Comparison of ENCODE assay signal across 20 mouse cellular contexts in genomic region chr19:5370932-5371331, GRCm38 (mm10). TPM values are rescaled to one million over a fixed set of nuclear protein-coding genes. Genes with fewer than 3 reads are reported as not detected.
A peak's percentile ranks its signal among the peaks of the same experiment; 100 is the strongest.
DNase-seq lines count a peak whose midpoint lies in the region; ATAC-seq and TF ChIP-seq lines count a peak whose summit lies in the region.
"Had no signal": no experiment of that assay in that cellular context is flagged by ENCODE, and none has a peak within 500 bp of the region (broad histone marks: within the 10 kb centered on the region; RNA-seq: fewer than 3 reads in every experiment).

No protein-coding gene starts in this region.

- peak; percentile 40 for TF ChIP-seq CTCF in liver, postnatal 0 days (IDR thresholded peaks at IDR 0.05; ENCODE audit: low read depth)
- TF ChIP-seq CTCF in MEL (IDR thresholded peaks at IDR 0.05 in 2 of 3, conservative IDR thresholded peaks at IDR 0.05 in 1 of 3; ENCODE audit: control insufficient read depth in 1 of 3, insufficient read depth in 1 of 3, low read depth in 2 of 3, low read length in 3 of 3, poor library complexity in 1 of 3, severe bottlenecking in 1 of 3) = peak; percentile 12 to 26 (median 25); a peak in 4 of 6 replicates

- H3K79me2 ChIP-seq in MEL (ENCODE audit: control insufficient read depth, insufficient read depth, low read length, poor library complexity) = peaks cover 24% of the 10 kb centered on the region

- TF ChIP-seq POLR2A in MEL (IDR thresholded peaks at IDR 0.05; ENCODE audit: control insufficient read depth in 1 of 2, insufficient read depth in 1 of 2, low read depth in 1 of 2, low read length in 2 of 2, poor library complexity in 1 of 2) = no peak

- H3K27me3 ChIP-seq in hindbrain, embryonic 11.5 days (ENCODE audit: control insufficient read depth, insufficient read depth, low read length) = no peaks in the 10 kb centered on the region
- H3K27me3 ChIP-seq in hindbrain, embryonic 10.5 days (ENCODE audit: insufficient read depth, poor library complexity, severe bottlenecking) = no peaks in the 10 kb centered on the region
- H3K27me3 ChIP-seq in liver, postnatal 0 days (ENCODE audit: insufficient read depth, low read length) = no peaks in the 10 kb centered on the region
- H3K27me3 ChIP-seq in liver, embryonic 12.5 days (replicated peaks) = no peaks in the 10 kb centered on the region
- H3K27me3 ChIP-seq in MEL (ENCODE audit: control insufficient read depth in 1 of 2, insufficient read depth in 2 of 2, low read length in 2 of 2) = no peaks in the 10 kb centered on the region
- H3K27me3 ChIP-seq: forebrain, embryonic 13.5 days; heart, embryonic 12.5 days; limb, embryonic 13.5 days had no signal

- H3K4me3 ChIP-seq in hindbrain, embryonic 11.5 days (ENCODE audit: low read depth, low read length) = no peak overlapping the region
- no peak overlapping the region for H3K4me3 ChIP-seq in hindbrain, embryonic 10.5 days
- no peak overlapping the region for H3K4me3 ChIP-seq in liver, postnatal 0 days (ENCODE audit: low read depth, low read length)
- no peak overlapping the region for H3K4me3 ChIP-seq in liver, embryonic 12.5 days
- no peak overlapping the region for H3K4me3 ChIP-seq in MEL (ENCODE audit: control insufficient read depth in 1 of 2, insufficient read depth in 1 of 2, low read depth in 2 of 2, low read length in 2 of 2)
- H3K4me3 ChIP-seq: forebrain, embryonic 13.5 days; heart, embryonic 12.5 days; limb, embryonic 13.5 days had no signal

- H3K4me2 ChIP-seq in hindbrain, embryonic 11.5 days (replicated peaks; ENCODE audit: low read depth, low read length) = no peak overlapping the region
- no peak overlapping the region for H3K4me2 ChIP-seq in liver, postnatal 0 days (ENCODE audit: low read depth, low read length)
- no peak overlapping the region for H3K4me2 ChIP-seq in liver, embryonic 12.5 days
- H3K4me2 ChIP-seq: forebrain, embryonic 13.5 days; heart, embryonic 12.5 days; limb, embryonic 13.5 days had no signal

- WGBS in hindbrain, embryonic 11.5 days = 88% methylated on average over 3 of the region's 3 CpGs
- 87% methylated on average over 3 of the region's 3 CpGs for WGBS in hindbrain, embryonic 10.5 days
- 91% methylated on average over 3 of the region's 3 CpGs for WGBS in liver, postnatal 0 days (ENCODE audit: insufficient replicate concordance)
- WGBS in liver, embryonic 12.5 days (ENCODE audit: insufficient replicate concordance) = 79% methylated on average over 3 of the region's 3 CpGs

- no peak for TF ChIP-seq EP300 in liver, postnatal 0 days (IDR thresholded peaks at IDR 0.05; ENCODE audit: low read depth)
- no peak for TF ChIP-seq EP300 in MEL (IDR thresholded peaks at IDR 0.05; ENCODE audit: low read depth in 1 of 2, low read length in 2 of 2)

- no peaks in the 10 kb centered on the region for H3K9me3 ChIP-seq in hindbrain, embryonic 11.5 days (ENCODE audit: control insufficient read depth, low read length)
- H3K9me3 ChIP-seq in hindbrain, embryonic 10.5 days = 0 out of 2 replicates have a peak, but pooled peaks cover 2% of the 10 kb centered on the region
- no peaks in the 10 kb centered on the region for H3K9me3 ChIP-seq in liver, postnatal 0 days (ENCODE audit: low read length)
- H3K9me3 ChIP-seq in liver, embryonic 12.5 days (replicated peaks) = no peaks in the 10 kb centered on the region
- H3K9me3 ChIP-seq in MEL (replicated peaks; ENCODE audit: insufficient read depth, low read length) = no peaks in the 10 kb centered on the region
- H3K9me3 ChIP-seq: forebrain, embryonic 13.5 days; heart, embryonic 12.5 days; limb, embryonic 13.5 days had no signal

- no peak overlapping the region for H3K27ac ChIP-seq in hindbrain, embryonic 11.5 days (ENCODE audit: low read depth, low read length)
- H3K27ac ChIP-seq in hindbrain, embryonic 10.5 days = no peak overlapping the region
- H3K27ac ChIP-seq in liver, postnatal 0 days (ENCODE audit: low read depth) = no peak overlapping the region
- H3K27ac ChIP-seq in liver, embryonic 12.5 days = no peak overlapping the region
- H3K27ac ChIP-seq in MEL (ENCODE audit: control insufficient read depth, low read depth, low read length) = no peak overlapping the region
- H3K27ac ChIP-seq: forebrain, embryonic 13.5 days; limb, embryonic 13.5 days had no signal

- peaks cover 6% of the 10 kb centered on the region; the same call in 1 of the 2 replicates for H3K36me3 ChIP-seq in hindbrain, embryonic 11.5 days (ENCODE audit: control insufficient read depth, insufficient read depth, low read length)
- H3K36me3 ChIP-seq in hindbrain, embryonic 10.5 days = peaks cover 75% of the 10 kb centered on the region
- H3K36me3 ChIP-seq in liver, postnatal 0 days (replicated peaks; ENCODE audit: insufficient read depth, low read length) = peaks cover 40% of the 10 kb centered on the region
- peaks cover 56% of the 10 kb centered on the region for H3K36me3 ChIP-seq in liver, embryonic 12.5 days
- H3K36me3 ChIP-seq in MEL (ENCODE audit: control insufficient read depth in 1 of 2, insufficient read depth in 2 of 2, low read length in 2 of 2) = peaks cover 0 to 9% of the 10 kb centered on the region in 2 experiments; a peak in 2 of 4 replicates

- H3K4me1 ChIP-seq in hindbrain, embryonic 11.5 days (replicated peaks; ENCODE audit: control insufficient read depth, insufficient read depth, low read length) = peaks cover 4% of the 10 kb centered on the region; the same call in 1 of the 2 replicates
- peaks cover 16% of the 10 kb centered on the region for H3K4me1 ChIP-seq in hindbrain, embryonic 10.5 days (replicated peaks)
- H3K4me1 ChIP-seq in liver, postnatal 0 days (ENCODE audit: insufficient read depth) = peaks cover 11% of the 10 kb centered on the region
- H3K4me1 ChIP-seq in liver, embryonic 12.5 days = peaks cover 20% of the 10 kb centered on the region
- peaks cover 0 to 12% of the 10 kb centered on the region in 2 experiments; a peak in 2 of 4 replicates for H3K4me1 ChIP-seq in MEL (ENCODE audit: control insufficient read depth in 1 of 2, insufficient read depth in 2 of 2, low read length in 2 of 2)

- DNase-seq in hindbrain, embryonic 11.5 days (ENCODE audit: low spot score) = peak; percentile 11
- DNase-seq in hindbrain, embryonic 10.5 days (ENCODE audit: low spot score) = no peak
- no peak for DNase-seq in liver, postnatal 0 days
- DNase-seq in MEL (ENCODE audit: low read depth, low spot score) = no peak
- peak; percentile 41 for DNase-seq in retina, embryonic 14.5 days (ENCODE audit: low spot score)
- no peak for DNase-seq in gastrocnemius, postnatal 4 days (ENCODE audit: low spot score in 2 of 2)
- no peak for DNase-seq in gastrocnemius, postnatal 25 days
- DNase-seq: cerebellum, adult 8-10 months; kidney, adult 2 months; kidney, postnatal 25 days; layer of hippocampus, adult 9-11 months; lung, postnatal 4 days; right cerebral cortex, adult 18-20 months; thymus, postnatal 36 days had no signal

- ATAC-seq in hindbrain, embryonic 11.5 days (ENCODE audit: low FRiP score) = no peak
- ATAC-seq in liver, postnatal 0 days = no peak
- no peak for ATAC-seq in liver, embryonic 12.5 days
- ATAC-seq: forebrain, embryonic 13.5 days had no signal

- no peak; the same call in 1 of the 2 replicates for TF ChIP-seq RAD21 in MEL (IDR thresholded peaks at IDR 0.05; ENCODE audit: low read depth, low read length)

- no peak overlapping the region for H3K9ac ChIP-seq in hindbrain, embryonic 11.5 days (ENCODE audit: low read depth, low read length)
- no peak overlapping the region for H3K9ac ChIP-seq in liver, postnatal 0 days (replicated peaks)
- H3K9ac ChIP-seq in liver, embryonic 12.5 days = no peak overlapping the region
- H3K9ac ChIP-seq in MEL (ENCODE audit: control insufficient read depth, low read depth, low read length, poor library complexity, severe bottlenecking) = no peak overlapping the region
- H3K9ac ChIP-seq: forebrain, embryonic 13.5 days; heart, embryonic 12.5 days; limb, embryonic 13.5 days had no signal

RNA-seq across cellular contexts. Expression of gene Banf1, which starts 4.0 kb away (rescaled TPM):
- 392 and 442 TPM in 2 replicates for polyA plus RNA-seq in hindbrain, embryonic 11.5 days (2014; fragmentation: Nextera tagmentation; extraction: Ambion mirVana)
- polyA plus RNA-seq in hindbrain, embryonic 10.5 days (2016; fragmentation: Nextera tagmentation; extraction: Ambion mirVana) = 539 and 565 TPM in 2 replicates
- polyA plus RNA-seq in liver, postnatal 0 days (2015; fragmentation: Nextera tagmentation; extraction: Ambion mirVana) = 158 and 164 TPM in 2 replicates
- 365 and 372 TPM in 2 replicates for polyA plus RNA-seq in liver, embryonic 12.5 days (2016; fragmentation: Nextera tagmentation; extraction: Ambion mirVana)
- total RNA-seq in MEL (2012; rRNA removed) = 207 and 211 TPM in 2 replicates
- polyA plus RNA-seq in MEL (2012; ENCODE audit: insufficient read depth in 1 of 2, insufficient read length in 2 of 2, low read depth in 1 of 2, low replicate concordance in 2 of 2, missing spikeins in 1 of 2) = 1,000 to 10,000 TPM in 1 of 2 experiments, 100 to 1,000 TPM in 1; 644 to 1,168 TPM
- 100 to 1,000 TPM; 131 to 137 TPM for total RNA-seq in gastrocnemius, postnatal 4 days (2021)
- total RNA-seq in gastrocnemius, postnatal 25 days (2021) = 100 to 1,000 TPM; 114 to 122 TPM

RNA-seq across cellular contexts. Expression of gene Eif1ad, which starts 4.4 kb away (rescaled TPM):
- 73.6 and 76.6 TPM in 2 replicates for polyA plus RNA-seq in hindbrain, embryonic 11.5 days (2014; fragmentation: Nextera tagmentation; extraction: Ambion mirVana)
- 84.2 and 90.5 TPM in 2 replicates for polyA plus RNA-seq in hindbrain, embryonic 10.5 days (2016; fragmentation: Nextera tagmentation; extraction: Ambion mirVana)
- 19.3 and 25.0 TPM in 2 replicates for polyA plus RNA-seq in liver, postnatal 0 days (2015; fragmentation: Nextera tagmentation; extraction: Ambion mirVana)
- 50.3 and 54.0 TPM in 2 replicates for polyA plus RNA-seq in liver, embryonic 12.5 days (2016; fragmentation: Nextera tagmentation; extraction: Ambion mirVana)
- 110 and 129 TPM in 2 replicates for total RNA-seq in MEL (2012; rRNA removed)
- 100 to 1,000 TPM in 1 of 2 experiments, not detected in 1; 121 TPM for polyA plus RNA-seq in MEL (2012; ENCODE audit: insufficient read depth in 1 of 2, insufficient read length in 2 of 2, low read depth in 1 of 2, low replicate concordance in 2 of 2, missing spikeins in 1 of 2)
- 10 to 100 TPM; 23.7 to 23.8 TPM for total RNA-seq in gastrocnemius, postnatal 4 days (2021)
- total RNA-seq in gastrocnemius, postnatal 25 days (2021) = 10 to 100 TPM; 12.7 to 13.4 TPM

RNA-seq across cellular contexts. Expression of gene Sart1, which starts 17.6 kb away (rescaled TPM):
- polyA plus RNA-seq in hindbrain, embryonic 11.5 days (2014; fragmentation: Nextera tagmentation; extraction: Ambion mirVana) = 75.2 and 79.2 TPM in 2 replicates
- 82.7 and 93.2 TPM in 2 replicates for polyA plus RNA-seq in hindbrain, embryonic 10.5 days (2016; fragmentation: Nextera tagmentation; extraction: Ambion mirVana)
- polyA plus RNA-seq in liver, postnatal 0 days (2015; fragmentation: Nextera tagmentation; extraction: Ambion mirVana) = 20.8 and 24.0 TPM in 2 replicates
- 69.9 and 72.5 TPM in 2 replicates for polyA plus RNA-seq in liver, embryonic 12.5 days (2016; fragmentation: Nextera tagmentation; extraction: Ambion mirVana)
- 114 and 117 TPM in 2 replicates for total RNA-seq in MEL (2012; rRNA removed)
- polyA plus RNA-seq in MEL (2012; ENCODE audit: insufficient read depth in 1 of 2, insufficient read length in 2 of 2, low read depth in 1 of 2, low replicate concordance in 2 of 2, missing spikeins in 1 of 2) = 100 to 1,000 TPM in 1 of 2 experiments, not detected in 1; 141 TPM
- total RNA-seq in gastrocnemius, postnatal 4 days (2021) = 10 to 100 TPM; 53.3 to 56.8 TPM
- total RNA-seq in gastrocnemius, postnatal 25 days (2021) = 10 to 100 TPM; 29.0 to 36.5 TPM

RNA-seq across cellular contexts. Expression of gene Cst6, which starts 21.6 kb away (rescaled TPM):
- polyA plus RNA-seq in hindbrain, embryonic 11.5 days (2014; fragmentation: Nextera tagmentation; extraction: Ambion mirVana) = 1.7 and 2.3 TPM in 2 replicates
- 0.65 and 1.6 TPM in 2 replicates for polyA plus RNA-seq in hindbrain, embryonic 10.5 days (2016; fragmentation: Nextera tagmentation; extraction: Ambion mirVana)
- polyA plus RNA-seq in liver, postnatal 0 days (2015; fragmentation: Nextera tagmentation; extraction: Ambion mirVana) = not detected in 2 replicates
- not detected in 2 replicates for polyA plus RNA-seq in liver, embryonic 12.5 days (2016; fragmentation: Nextera tagmentation; extraction: Ambion mirVana)
- not detected in 2 replicates for total RNA-seq in MEL (2012; rRNA removed)
- polyA plus RNA-seq in MEL (2012; ENCODE audit: insufficient read depth in 1 of 2, insufficient read length in 2 of 2, low read depth in 1 of 2, low replicate concordance in 2 of 2, missing spikeins in 1 of 2) = under 1 TPM in 1 of 2 experiments, not detected in 1; 0.26 TPM
- total RNA-seq in gastrocnemius, postnatal 4 days (2021) = 1 to 10 TPM; 1.3 to 1.7 TPM
- 10 to 100 TPM; 19.7 to 41.3 TPM for total RNA-seq in gastrocnemius, postnatal 25 days (2021)
- polyA plus RNA-seq: heart, embryonic 12.5 days had no signal

RNA-seq across cellular contexts. Expression of gene Tsga10ip, which starts 31.4 kb away (rescaled TPM):
- polyA plus RNA-seq in hindbrain, embryonic 11.5 days (2014; fragmentation: Nextera tagmentation; extraction: Ambion mirVana) = 0.53 and 0.54 TPM in 2 replicates
- polyA plus RNA-seq in hindbrain, embryonic 10.5 days (2016; fragmentation: Nextera tagmentation; extraction: Ambion mirVana) = 0.44 and 0.58 TPM in 2 replicates
- polyA plus RNA-seq in liver, postnatal 0 days (2015; fragmentation: Nextera tagmentation; extraction: Ambion mirVana) = 0.14 TPM in 1 of 2 replicates, not detected in the other
- 0.22 TPM in 1 of 2 replicates, not detected in the other for polyA plus RNA-seq in liver, embryonic 12.5 days (2016; fragmentation: Nextera tagmentation; extraction: Ambion mirVana)
- 0.54 and 0.72 TPM in 2 replicates for total RNA-seq in MEL (2012; rRNA removed)
- 1 to 10 TPM in 1 of 2 experiments, not detected in 1; 4.5 TPM for polyA plus RNA-seq in MEL (2012; ENCODE audit: insufficient read depth in 1 of 2, insufficient read length in 2 of 2, low read depth in 1 of 2, low replicate concordance in 2 of 2, missing spikeins in 1 of 2)
- not detected for total RNA-seq in gastrocnemius, postnatal 4 days (2021)
- total RNA-seq in gastrocnemius, postnatal 25 days (2021) = 1 to 10 TPM in 1 of 2 experiments, not detected in 1; 1.2 TPM
- total RNA-seq: left cerebral cortex, postnatal 10 days had no signal
- polyA plus RNA-seq: neural tube, embryonic 11.5 days had no signal

Comparison
In these comparisons a context has a peak if more than half of its experiments do, and no peak if none do; other contexts are left out.
1. DNase-seq: peak in hindbrain, embryonic 11.5 days (single experiment) and retina, embryonic 14.5 days (single experiment); none in hindbrain, embryonic 10.5 days (single experiment), liver, postnatal 0 days (single experiment), MEL (single experiment), gastrocnemius, postnatal 4 days (0 of 2) and gastrocnemius, postnatal 25 days (single experiment).